Comparison of ENCODE assay signal across 8 mouse cellular contexts in the genomic region with DNA sequence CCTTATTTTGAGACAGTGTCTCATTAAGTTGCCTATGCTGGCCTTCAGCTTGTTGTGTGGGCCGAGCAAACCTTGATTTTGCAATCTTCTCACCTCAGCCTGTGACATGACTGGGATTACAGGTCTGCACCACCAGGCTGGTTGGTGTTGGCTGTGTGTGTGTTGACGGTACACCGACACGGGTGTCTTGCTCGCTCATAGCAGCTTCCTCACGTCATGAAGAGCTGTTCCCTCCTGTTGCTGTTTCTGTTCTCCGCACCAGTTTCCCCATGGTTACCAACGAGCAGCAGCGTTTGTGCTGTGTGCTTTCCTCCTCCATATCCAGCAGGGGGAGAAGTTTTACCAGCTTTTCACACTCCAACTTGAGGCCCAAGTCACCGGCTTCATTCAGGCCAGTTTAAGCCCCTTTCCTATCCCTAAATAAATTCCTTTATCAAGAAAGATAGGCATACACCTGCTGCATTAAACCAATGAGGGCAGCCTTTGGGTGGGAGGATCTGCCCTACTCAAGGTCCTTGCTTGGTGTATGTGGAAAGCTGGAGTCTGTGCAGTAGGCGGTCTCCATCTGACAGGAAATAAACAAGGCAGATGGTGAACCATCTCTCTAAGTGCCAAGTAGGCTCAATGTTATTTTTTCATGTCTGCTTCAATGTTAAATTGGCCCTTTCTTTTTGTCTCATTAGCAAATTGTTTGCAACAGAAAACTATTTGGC. TPM values are rescaled to one million over a fixed set of nuclear protein-coding genes. Genes with fewer than 3 reads are reported as not detected.
DNase-seq lines count a peak whose midpoint lies in the region; ATAC-seq lines count a peak whose summit lies in the region.

No protein-coding gene starts in this region.

- no peaks in the 10 kb centered on the region for H3K27me3 ChIP-seq in heart, embryonic 14.5 days (ENCODE audit: control insufficient read depth, insufficient read depth, low read length)
- no peaks in the 10 kb centered on the region for H3K27me3 ChIP-seq in liver, embryonic 16.5 days (ENCODE audit: control insufficient read depth, insufficient read depth, low read depth, low read length)

- no peaks in the 10 kb centered on the region for H3K4me1 ChIP-seq in heart, embryonic 14.5 days (ENCODE audit: control insufficient read depth in 2 of 2, insufficient read depth in 2 of 2, low read length in 2 of 2)
- H3K4me1 ChIP-seq in liver, embryonic 16.5 days (ENCODE audit: control insufficient read depth, low read depth, low read length) = no peaks in the 10 kb centered on the region

- no peaks in the 10 kb centered on the region for H3K9me3 ChIP-seq in heart, embryonic 14.5 days (ENCODE audit: control insufficient read depth, low read length)
- H3K9me3 ChIP-seq in liver, embryonic 16.5 days (replicated peaks; ENCODE audit: control insufficient read depth, low read length) = no peaks in the 10 kb centered on the region

- DNase-seq in 416B (ENCODE audit: low read depth) (peak; percentile 82), NIH3T3 (ENCODE audit: low read depth) (peak; percentile 62)
- DNase-seq in cerebellum, postnatal 36 days = peak; percentile 31 to 46
- peak; percentile 32 to 43 for DNase-seq in kidney, postnatal 25 days
- DNase-seq in ovary, postnatal 14 days (ENCODE audit: low spot score) = peak; percentile 29
- peak; percentile 42 for DNase-seq in yolk sac, embryonic 10.5 days (ENCODE audit: low spot score)

- H3K9ac ChIP-seq in heart, embryonic 14.5 days (ENCODE audit: low read length) = no peak overlapping the region
- no peak overlapping the region for H3K9ac ChIP-seq in liver, embryonic 16.5 days (ENCODE audit: low read depth, low read length)

- no peak overlapping the region for H3K4me3 ChIP-seq in heart, embryonic 14.5 days (ENCODE audit: control insufficient read depth in 1 of 2, insufficient read depth in 1 of 2, low read depth in 1 of 2, low read length in 2 of 2)
- H3K4me3 ChIP-seq in liver, embryonic 16.5 days (ENCODE audit: low read depth, low read length) = no peak overlapping the region

- no peak overlapping the region for H3K4me2 ChIP-seq in heart, embryonic 14.5 days (ENCODE audit: low read length)
- H3K4me2 ChIP-seq in liver, embryonic 16.5 days (ENCODE audit: low read depth, low read length) = peak overlapping the region; percentile 28; the same call in 1 of the 2 replicates

- ATAC-seq in heart, embryonic 14.5 days (ENCODE audit: insufficient number of reproducible peaks, insufficient read depth, low FRiP score, low read depth) = peak; percentile 35; the same call in 1 of the 2 replicates
- ATAC-seq in liver, embryonic 16.5 days (ENCODE audit: low read depth) = peak; percentile 48; the same call in 1 of the 2 replicates

- H3K36me3 ChIP-seq in heart, embryonic 14.5 days (ENCODE audit: control insufficient read depth, insufficient read depth, low read length) = no peaks in the 10 kb centered on the region
- H3K36me3 ChIP-seq in liver, embryonic 16.5 days (ENCODE audit: control insufficient read depth, insufficient read depth) = no peaks in the 10 kb centered on the region

- WGBS in heart, embryonic 14.5 days = 30% methylated on average over 11 of the region's 11 CpGs
- WGBS in liver, embryonic 16.5 days (ENCODE audit: insufficient replicate concordance) = 17% methylated on average over 11 of the region's 11 CpGs

- H3K27ac ChIP-seq in heart, embryonic 14.5 days (replicated peaks in 1 of 2; ENCODE audit: control insufficient read depth in 1 of 2, insufficient read depth in 1 of 2, low read depth in 2 of 2, low read length in 2 of 2) = no peak overlapping the region
- no peak overlapping the region; the same call in 1 of the 2 replicates for H3K27ac ChIP-seq in liver, embryonic 16.5 days (ENCODE audit: low read length)

RNA-seq across cellular contexts. Expression of a gene that starts 9.9 kb away (rescaled TPM):
- polyA plus RNA-seq in heart, embryonic 14.5 days (2014; fragmentation: Nextera tagmentation; extraction: Ambion mirVana) = not detected in 2 replicates
- not detected in 2 replicates for polyA plus RNA-seq in liver, embryonic 16.5 days (2015; fragmentation: Nextera tagmentation; extraction: Ambion mirVana)

RNA-seq across cellular contexts. Expression of a gene that starts 9.9 kb away (rescaled TPM):
- polyA plus RNA-seq in heart, embryonic 14.5 days (2014; fragmentation: Nextera tagmentation; extraction: Ambion mirVana) = 0.74 and 0.78 TPM in 2 replicates
- 0.05 and 0.06 TPM in 2 replicates for polyA plus RNA-seq in liver, embryonic 16.5 days (2015; fragmentation: Nextera tagmentation; extraction: Ambion mirVana)

RNA-seq across cellular contexts. Expression of a gene that starts 16.7 kb away (rescaled TPM):
- 15.5 and 19.1 TPM in 2 replicates for polyA plus RNA-seq in heart, embryonic 14.5 days (2014; fragmentation: Nextera tagmentation; extraction: Ambion mirVana)
- polyA plus RNA-seq in liver, embryonic 16.5 days (2015; fragmentation: Nextera tagmentation; extraction: Ambion mirVana) = 2.2 and 2.5 TPM in 2 replicates

RNA-seq across cellular contexts. Expression of a gene that starts 16.7 kb away (rescaled TPM):
- 29.8 and 31.3 TPM in 2 replicates for polyA plus RNA-seq in heart, embryonic 14.5 days (2014; fragmentation: Nextera tagmentation; extraction: Ambion mirVana)
- polyA plus RNA-seq in liver, embryonic 16.5 days (2015; fragmentation: Nextera tagmentation; extraction: Ambion mirVana) = 11.3 and 13.3 TPM in 2 replicates

RNA-seq across cellular contexts. Expression of a gene that starts 43.1 kb away (rescaled TPM):
- 2.9 and 3.2 TPM in 2 replicates for polyA plus RNA-seq in heart, embryonic 14.5 days (2014; fragmentation: Nextera tagmentation; extraction: Ambion mirVana)
- polyA plus RNA-seq in liver, embryonic 16.5 days (2015; fragmentation: Nextera tagmentation; extraction: Ambion mirVana) = 0.08 TPM in 2 replicates

Comparison
In these comparisons a context has a peak if more than half of its experiments do, and no peak if none do; other contexts are left out.
1. DNase-seq: peak in every context shown above with its lines; median percentile 82 in 416B; 62 in NIH3T3; 42 in yolk sac, embryonic 10.5 days; 38 in cerebellum, postnatal 36 days; 38 in kidney, postnatal 25 days; 29 in ovary, postnatal 14 days.